Mouse (Mus musculus) kidney, postnatal 36 days (tissue): ENCODE measurements around the gene Stk38l.
A peak's percentile ranks its signal among the peaks of the same experiment; 100 is the strongest.
"Not testable (repeated sequence)": the region's sequence is repeated elsewhere in the genome, so short reads cannot be mapped to it uniquely, and the experiment has no call there.

ENCODE experiments used
- DNase-seq, 2 experiments: peaks; one replicate each; pipeline ENCODE4 v3.0.0; 2021 to 2022; ENCODE audit warnings: mixed read lengths in 2 of 2

The Stk38l gene

DNA sequence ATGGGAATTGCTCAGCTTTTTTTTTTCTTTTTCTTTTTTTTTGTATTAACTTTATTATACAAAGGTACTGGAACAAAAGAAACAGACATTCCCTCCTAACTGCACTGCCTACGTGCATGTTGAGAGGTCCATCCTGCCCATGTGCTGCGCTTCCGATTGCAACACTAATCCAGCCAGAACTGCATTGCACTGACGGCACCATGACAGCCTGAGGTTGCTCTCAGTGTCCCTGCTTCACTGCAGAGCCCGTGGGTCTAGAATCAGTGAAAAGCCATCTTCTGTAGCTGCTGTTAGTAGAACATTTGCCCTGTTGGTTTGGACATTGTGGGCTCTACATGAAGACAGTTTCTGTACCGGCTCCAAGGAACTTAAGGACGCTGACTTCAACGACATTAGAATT, 51.1 kb downstream of the Stk38l start:
- not testable (repeated sequence) for DNase-seq

DNA sequence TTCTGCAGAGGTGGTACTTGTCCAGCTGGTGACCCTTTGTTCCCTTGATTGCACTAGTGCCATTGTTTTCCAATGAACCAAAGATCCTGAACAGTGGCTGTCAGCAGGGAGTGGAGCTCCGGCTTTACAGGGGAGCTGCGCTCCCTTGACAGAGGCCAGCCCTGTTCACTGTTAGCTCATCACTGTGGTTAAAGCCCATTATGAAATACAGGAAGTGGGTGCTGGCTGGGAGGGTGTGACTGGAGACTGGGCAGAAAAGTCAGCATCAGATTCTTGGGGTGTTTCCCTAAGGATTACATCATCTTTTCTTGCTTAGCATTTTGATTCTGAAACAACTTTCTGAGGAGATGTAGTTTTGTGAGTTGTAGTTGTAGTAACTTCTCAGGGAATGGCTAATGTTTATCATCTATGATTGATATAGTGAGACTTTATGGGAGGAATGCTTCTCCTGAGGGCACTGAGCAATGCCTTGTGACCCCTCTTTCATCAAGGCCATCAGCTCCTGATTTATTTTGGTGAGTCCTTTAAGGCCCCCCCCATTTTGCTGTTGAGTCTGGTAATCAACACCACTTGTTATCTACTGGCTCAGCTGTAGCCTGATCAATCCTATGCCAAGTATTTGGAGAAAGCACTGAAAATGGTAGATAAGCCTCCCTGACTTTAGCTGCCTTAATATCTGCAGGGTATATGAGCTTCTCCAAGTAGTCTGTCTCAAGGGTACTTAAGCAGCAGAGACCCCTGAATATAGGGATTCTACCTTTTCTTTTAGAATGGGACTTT, 52.0 kb downstream of the Stk38l start:
- no peak for DNase-seq

GRCm38 (mm10) chr6:146778055-146778454, 53.3 kb downstream of the Stk38l start:
- DNase-seq, result no peak

DNA sequence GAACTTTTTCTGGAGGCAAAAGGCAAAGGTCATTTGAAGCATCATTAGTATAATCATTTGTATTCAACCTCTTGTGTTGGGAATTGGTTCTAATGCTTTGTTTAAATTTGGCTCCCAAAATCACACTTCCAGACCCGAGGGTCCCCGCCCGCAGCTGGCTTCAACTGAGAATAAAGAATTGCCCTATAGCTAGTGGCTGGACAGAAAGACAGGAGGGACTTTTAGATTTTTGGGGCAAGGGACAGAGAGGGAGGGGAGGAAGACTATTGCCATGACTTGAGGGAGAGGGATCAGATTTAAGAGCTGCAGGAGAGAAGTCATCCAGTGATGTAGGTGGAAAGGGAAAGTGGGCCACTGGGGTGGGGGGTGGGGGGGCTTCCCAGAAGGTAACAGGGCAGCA, 56.8 kb downstream of the Stk38l start:
- DNase-seq, result no peak

DNA sequence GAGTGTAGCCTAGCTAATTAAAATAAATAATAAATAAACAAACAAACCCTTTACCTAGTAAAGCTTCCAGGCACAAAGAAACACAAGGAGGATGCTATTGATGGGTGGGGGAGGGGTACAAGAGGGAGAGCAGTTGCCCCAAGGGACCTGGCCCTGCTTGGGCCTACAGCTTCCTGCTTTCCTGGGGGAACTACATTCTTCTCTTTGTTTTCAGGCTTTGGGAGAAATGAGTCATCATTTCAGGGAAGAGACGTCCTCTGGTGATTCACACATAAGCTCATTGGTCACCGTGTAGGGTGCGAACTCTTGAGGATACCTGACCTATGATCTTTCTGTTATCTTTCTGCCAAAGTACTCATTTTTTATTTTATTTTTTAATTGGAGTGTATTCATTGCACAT, 68.7 kb downstream of the Stk38l start:
- no peak for DNase-seq

DNA sequence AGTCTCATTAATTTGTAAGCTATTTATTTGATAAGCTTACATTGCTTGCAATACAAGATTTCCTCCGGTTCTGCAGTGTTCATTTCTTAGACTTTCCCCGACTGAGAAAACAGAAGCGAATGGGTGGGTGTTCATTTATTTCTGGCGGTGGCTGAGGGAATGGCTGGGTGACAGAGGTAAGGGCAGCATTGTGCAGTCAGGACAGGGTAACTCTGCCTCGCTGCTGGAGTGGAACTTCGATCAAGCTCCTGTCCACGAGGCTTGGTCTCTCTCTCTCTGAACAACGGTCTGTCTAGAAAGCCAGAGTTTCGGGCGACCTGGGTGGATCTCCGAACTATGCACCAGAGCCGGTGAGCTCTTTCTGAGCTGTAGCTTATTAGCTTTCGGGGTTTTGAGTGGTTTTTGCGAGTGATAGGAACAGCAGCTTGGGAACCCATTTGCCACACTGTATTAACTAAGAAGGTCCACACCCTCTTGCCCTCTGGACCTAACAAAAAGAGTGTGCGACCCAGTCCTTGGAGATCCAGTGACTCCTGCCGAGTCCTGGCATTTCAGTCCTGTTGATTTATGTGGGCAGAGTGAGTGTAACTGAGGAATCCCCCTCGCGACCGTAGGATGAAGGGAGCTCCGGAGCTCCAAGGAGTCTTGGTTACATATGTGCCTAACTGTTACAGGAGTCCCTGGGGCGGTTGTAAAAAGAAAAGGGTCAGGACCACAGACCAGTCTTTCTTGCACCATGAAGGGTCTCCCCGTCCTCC, 70.5 kb downstream of the Stk38l start:
- peak in 1 of 2 experiments; percentile 6 for DNase-seq

- DNase-seq, result peak; percentile 63 to 84
Observed at GRCm38 (mm10) chr6:146795924-146796545, 71.2 kb downstream of the Stk38l start, which contains the start of gene Arntl2. Gene Arntl2, plus strand, starts transcription at chr6:146796055.

DNA sequence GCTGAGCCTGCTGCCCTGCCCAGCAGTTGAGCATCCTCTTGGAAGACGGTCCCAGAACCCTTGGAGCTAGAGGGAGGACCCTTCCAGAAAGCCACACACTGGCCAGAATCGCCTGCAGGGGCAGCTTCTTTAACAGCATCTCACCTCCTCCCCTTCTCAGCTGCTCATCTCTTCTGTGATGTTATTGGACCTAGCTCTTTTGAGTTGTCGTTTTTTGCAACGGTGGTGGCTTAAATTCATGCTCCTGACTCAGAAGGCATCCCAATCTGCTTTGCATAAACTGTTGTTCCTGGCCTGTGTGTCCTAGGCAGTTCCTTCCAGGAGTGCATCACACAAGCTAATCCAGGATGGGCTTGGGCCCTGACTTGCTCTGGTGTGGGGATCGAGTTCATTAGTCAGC, 72.7 kb downstream of the Stk38l start:
- no peak for DNase-seq

DNA sequence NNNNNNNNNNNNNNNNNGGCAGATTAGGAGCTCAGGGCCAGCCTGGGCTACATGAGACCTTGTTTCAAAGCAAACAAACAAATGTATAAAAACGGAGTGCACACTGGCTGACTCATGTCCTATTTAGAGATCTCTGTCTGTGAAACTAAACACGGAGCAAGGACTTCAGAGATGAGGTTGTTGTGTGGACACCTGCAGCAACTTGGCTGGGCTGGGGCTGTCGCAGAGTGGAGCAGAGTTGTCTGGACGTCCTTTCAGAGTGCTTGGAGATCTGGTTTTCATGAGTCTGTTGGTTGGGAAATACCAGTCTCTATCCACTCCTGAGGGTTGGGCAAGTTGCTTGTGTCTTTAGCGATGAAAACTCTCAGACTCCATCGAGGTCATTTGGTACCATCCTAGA, 85.2 kb downstream of the Stk38l start:
- no peak for DNase-seq

GRCm38 (mm10) chr6:146813007-146813406, 88.2 kb downstream of the Stk38l start:
- DNase-seq, result no peak

GRCm38 (mm10) chr6:146820177-146820965, 95.6 kb downstream of the Stk38l start:
- peak in 1 of 2 experiments; percentile 32 for DNase-seq

DNA sequence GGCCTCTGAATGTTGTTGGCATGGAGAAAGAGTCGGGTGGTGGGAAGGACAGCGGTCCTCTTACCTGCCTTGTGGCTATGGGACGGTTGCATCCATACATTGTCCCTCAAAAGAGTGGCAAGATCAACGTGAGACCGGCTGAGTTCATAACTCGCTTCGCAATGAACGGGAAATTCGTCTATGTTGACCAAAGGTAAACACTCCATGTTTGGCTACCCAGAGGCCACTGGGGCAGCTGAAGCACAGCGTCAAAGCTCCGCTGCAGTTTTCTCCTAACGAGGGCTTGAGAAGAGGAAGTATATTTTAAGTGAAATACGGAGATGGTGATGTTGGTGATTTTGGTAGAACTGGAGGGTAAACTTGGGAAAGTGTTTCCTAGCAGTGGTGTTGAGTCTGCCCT, 97.2 kb downstream of the Stk38l start:
- DNase-seq, result no peak

DNA sequence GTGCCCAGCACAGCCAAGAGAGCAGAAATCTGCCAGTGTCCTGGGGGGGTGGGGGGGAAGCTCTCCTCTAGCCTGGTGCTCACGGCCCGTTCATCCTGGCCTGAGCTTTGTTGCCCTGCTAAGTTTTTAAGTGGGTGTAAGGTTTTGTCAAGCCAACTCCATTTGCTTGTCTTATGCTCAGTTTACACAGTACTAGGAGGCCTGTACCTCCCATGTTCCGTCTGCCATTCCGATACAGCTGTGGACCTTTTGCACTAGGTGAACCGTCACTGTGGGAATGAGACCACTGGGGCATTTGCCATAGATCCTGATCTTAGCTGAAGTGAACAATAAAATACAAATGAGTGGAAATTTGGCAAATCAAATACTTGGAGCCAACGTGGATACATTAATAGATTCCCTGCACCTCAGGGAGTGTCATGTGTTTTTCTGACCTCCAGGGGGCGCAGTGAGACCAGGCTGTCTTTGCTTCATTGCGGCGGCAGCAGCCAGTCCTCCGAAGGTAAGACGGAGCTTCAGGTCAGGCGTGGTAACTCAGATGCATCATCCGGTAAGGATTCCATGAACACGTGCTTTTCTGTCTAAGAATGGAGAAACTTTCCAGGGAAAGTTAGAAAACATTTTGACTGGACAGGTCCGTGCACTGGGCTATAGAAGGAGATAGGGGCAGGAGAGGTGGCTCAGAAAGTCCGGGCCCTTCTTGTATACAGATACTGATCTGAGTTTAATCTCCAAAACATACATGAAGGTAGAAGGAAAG, 100.1 kb downstream of the Stk38l start:
- peak; percentile 56 to 85 for DNase-seq

GRCm38 (mm10) chr6:146825487-146825773, 100.6 kb downstream of the Stk38l start:
- no peak for DNase-seq
